Mouse (Mus musculus): ENCODE measurements around the gene Tgfb1.
A peak's percentile ranks its signal among the peaks of the same experiment; 100 is the strongest.

Gene Tgfb1

DNA sequence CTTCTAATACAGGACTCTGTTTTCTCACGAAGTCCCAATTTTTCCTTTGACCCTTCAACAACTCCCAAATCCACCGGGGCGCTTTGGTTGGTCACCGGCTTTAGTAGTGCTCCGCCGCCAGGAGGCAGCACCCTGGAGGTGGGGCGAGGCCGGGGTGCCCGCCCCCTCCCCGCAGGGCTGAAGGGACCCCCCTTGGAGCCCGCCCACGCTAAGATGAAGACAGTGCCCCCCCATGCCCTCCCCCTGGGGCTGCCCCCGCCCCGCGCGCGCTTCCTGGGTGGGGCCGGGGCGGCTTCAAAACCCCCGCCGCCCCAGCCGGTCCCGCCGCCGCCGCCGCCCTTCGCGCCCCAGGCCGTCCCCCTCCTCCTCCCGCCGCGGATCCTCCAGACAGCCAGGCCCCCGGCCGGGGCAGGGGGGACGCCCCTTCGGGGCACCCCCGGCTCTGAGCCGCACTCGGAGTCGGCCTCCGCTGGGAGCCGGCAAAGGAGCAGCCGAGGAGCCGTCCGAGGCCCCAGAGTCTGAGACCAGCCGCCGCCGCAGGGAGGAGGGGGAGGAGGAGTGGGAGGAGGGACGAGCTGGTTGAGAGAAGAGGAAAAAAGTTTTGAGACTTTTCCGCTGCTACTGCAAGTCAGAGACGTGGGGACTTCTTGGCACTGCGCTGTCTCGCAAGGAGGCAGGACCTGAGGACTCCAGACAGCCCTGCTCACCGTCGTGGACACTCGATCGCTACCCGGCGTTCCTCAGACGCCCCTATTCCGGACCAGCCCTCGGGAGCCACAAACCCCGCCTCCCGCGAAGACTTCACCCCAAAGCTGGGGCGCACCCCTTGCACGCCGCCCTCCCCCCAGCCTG lies at the start of gene Tgfb1:
TSS of gene Tgfb1 (plus strand) at position 323 of the 852 bp plus-strand sequence.
- peak; percentile 32 for DNase-seq (ENCODE audit: low read depth, low spot score)

DNA sequence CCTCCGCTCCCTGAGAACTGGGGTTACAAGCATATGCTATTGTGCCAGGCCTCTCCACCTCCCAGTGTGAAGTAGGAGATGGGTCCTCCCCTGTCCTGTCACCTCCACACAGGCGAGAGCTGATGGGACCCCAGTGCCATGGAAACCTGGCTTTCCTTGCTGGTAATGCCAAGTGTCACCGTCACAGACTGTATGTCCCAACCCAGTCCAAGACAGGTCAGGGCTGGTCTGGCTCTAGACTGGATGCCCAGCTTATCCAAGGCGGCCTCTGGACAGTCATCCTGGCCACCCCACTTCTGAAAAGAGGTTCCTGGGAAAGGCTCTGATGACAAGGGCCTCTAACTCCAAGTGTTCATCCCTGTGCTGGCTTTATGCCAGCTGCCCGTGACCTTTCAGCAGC lies 49.7 kb upstream of the Tgfb1 start:
- DNase-seq (ENCODE audit: low read depth, low spot score), result no peak

DNA sequence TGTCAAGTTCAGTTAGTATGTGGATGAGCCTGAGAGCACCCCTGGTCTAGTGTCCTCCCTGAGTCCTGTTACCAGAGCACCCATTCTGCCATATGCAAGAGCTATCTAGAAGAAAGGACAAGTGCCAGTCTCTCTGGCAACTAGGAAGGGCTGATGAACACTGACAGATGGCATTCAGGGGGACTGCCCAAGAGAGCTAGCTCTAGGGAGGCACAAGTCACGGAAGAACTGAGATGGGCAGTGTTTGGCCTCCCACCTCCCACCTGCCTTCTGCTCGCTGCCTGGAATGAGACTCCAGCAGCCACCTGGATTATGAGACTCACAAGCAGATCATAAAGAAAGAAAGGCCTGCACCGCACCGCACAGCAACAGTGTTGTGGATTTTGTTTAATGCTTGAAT lies 47.0 kb upstream of the Tgfb1 start:
- DNase-seq (ENCODE audit: low read depth, low spot score), result peak; percentile 88

DNA sequence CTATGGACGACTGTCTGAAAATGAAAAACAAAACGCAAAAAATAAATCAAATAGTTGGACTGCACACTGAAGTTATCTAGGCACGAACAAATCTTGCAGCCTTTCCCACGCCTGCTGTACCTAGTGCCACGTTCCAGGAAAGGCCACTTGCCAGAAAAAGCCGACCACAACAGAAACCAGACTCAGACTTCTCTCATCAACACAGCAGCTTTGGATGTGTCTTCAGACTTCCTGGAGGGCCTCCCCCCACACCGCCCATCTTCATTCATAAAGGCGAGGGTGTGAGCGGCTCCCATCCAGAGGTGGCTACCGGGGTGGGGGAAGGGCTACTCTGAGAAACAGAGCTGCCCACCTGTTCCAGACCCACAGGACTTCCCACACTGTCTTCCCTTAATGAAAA lies 42.7 kb upstream of the Tgfb1 start:
- DNase-seq (ENCODE audit: low read depth, low spot score), result no peak

DNA sequence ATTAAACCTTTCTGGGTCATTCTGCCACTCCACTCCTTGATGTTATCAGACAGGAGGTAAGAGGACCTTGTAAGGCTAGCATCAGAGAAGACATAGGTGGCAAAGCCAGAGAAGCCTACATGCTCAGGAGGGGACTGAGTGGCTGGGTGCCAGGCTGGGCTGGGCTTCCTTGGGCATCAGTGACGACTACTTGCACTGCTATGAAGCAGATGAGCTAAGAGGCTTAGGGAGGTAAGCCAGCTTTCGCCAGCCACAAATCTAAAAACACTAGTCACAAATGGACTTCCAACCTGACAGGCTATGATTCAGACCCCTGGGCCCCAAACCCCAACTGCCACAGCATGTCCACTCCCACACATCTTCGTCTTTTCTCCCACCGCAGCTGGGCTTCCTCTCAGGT lies 42.2 kb upstream of the Tgfb1 start:
- DNase-seq (ENCODE audit: low read depth, low spot score), result no peak

DNA sequence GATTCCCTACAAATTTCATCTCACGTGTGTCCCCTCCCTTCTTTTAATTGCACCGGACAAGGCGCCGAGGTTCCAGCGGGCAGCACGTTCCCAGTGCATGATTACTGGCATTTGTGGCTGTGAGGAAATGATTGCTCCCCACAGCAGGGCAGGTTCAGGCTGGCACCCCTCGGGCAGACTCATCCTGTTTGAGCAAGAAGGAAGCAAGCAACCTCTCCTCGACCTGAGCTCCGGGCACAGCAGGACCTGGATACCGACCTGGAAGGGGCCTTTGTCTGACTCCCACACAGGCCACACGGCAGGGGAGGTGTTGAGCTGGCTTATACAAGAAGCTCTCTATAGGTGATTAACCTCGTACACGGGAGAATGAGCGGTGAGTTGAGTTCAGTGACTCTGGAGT lies 41.7 kb upstream of the Tgfb1 start:
- no peak for DNase-seq (ENCODE audit: low read depth, low spot score)

DNA sequence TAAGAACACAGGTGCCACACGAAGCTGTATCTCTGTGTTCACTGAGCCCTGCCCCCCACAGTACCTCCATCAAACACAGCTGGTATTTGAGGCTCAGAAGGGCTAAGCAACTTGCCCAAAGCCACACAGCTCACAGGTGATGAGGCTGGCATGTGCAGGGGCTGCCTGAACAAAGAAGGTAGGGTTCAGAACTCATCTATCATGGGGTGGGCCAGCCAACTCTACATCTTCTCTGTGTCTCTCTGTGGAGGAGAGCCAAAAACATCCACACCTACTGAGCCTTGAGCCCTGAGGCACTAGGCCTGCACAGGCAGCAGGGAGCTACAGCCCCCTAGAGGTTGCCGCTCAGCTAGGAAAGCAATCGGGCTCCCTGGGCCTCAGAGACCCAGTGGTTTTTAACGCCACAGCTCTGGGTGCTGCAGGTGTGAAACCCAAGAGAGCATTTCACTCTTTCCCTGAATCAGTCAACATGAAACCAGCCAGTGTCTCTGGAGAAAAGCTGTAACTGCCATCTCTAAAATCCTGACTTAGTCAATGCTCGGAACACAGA lies 39.2 kb upstream of the Tgfb1 start:
- DNase-seq (ENCODE audit: low read depth, low spot score), result no peak

DNA sequence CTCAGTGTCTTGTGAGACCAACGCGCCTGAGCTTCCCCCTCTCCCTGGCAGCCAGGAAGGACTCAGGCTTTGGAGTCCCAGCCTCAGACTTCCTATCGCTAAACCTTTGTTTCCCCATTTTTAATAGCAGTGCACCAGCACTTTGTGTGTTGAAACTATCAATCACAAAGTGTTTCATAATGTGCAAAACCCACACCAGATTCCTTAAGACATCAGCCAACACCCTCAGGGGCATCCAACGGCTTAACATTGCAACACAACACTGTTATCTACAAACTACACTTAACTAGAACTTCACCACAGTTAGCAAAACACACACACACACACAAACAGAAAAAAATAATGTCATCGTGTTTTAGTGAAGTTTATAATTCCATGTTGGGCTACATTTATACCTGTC lies 37.0 kb upstream of the Tgfb1 start:
- no peak for DNase-seq (ENCODE audit: low read depth, low spot score)

DNA sequence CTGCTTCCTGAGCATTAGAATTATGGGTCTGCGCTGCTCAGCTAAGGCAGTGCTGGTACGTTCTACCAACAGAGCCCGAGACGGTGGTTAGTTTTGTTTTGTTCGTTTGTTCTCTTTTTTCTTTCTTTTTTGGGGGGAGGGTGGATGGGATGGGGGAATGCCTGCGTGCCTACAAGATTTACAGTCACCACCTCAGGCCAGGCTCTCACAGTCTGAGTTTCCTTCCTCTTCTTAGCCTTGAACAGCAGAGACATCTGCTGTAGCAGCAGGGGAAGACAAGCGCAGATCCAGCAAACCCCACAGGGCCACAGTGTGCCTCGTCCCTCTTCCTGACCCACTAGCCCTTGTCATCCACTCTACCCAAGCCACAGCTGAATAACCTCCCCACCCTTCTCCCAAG lies 35.5 kb upstream of the Tgfb1 start:
- DNase-seq (ENCODE audit: low read depth, low spot score), result peak; percentile 44

DNA sequence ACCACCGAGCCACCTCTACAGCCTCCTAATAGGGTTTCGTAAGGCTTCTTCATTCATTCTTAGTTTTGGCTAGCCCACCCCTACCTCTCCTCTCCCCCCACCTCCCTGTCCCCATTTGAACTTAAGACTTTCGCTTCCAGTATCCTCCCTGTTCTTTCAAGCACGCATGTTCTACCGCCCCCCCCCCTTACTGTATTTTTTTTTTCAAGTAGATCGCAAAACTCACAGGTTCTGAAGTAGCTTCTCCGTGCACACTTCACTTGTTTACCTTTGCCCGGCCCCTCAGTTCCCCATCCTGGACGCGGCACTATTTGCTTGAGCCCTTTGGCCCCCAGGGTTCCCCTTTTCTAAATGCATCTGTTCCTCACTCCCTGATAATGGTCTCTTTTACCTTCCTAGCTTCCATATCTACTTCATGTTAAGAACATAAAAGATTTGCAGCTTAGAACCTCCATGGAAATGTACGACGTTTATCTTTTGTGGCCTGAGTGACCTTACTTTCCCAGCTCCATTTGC lies 34.5 kb upstream of the Tgfb1 start:
- DNase-seq (ENCODE audit: low read depth, low spot score), result no peak

DNA sequence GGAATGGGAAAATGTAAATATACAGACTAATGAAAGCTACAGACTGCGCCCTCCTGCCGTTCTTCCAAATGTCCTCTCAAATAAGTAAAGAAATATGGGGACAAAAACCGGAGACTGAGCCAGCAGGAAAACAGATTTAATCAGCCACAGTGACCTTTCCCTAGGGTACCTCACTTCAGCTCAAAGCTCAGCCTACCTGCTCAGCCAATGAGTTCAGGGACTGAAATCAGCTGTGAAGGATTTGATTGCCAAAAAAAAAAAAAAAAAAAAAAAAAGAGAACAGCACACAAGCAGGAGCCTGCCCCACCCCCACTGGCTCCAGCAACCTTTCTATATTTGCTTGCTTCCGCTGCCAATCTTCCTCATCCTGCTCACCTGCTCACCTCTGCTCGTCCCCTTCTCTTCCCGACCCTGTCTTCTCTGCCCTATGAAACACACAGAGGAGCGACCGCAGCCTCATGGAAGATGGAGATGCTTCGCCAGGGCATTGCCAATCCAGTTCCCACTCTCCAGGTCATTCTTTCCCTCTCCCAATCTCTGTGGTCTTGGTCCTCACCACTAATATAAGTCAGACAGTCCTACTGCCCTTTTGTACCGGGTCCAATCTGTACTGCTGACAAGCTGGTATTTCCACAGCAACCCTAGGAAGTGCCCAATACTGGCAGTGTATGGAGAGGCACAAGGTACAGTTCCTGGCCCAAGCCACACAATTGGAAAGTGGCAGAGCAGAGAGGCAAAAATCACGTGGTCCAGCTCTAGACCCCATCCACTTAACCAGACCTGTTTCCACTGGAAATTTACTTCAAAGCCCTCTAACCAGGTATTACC lies 31.0 kb upstream of the Tgfb1 start:
- peak; percentile 73 for DNase-seq (ENCODE audit: low read depth, low spot score)

DNA sequence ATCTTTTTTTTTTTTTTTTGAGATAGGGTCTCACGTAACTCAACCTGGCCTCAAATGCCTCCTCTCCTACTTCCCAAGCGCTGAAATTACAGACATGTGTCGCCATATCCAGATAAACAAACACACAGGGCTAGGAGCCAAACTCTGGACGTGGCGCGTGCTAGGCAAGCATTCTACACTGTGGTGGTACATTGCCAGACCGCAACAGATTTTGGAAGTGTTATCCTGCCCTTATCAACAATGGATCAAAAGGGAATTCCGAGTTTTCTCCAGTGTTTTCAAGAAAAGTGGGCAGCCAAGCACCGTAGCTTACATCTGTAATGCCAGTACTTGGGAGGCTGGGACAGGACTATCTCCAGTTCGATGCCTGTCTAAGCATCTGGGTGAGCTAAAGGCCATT lies 29.0 kb upstream of the Tgfb1 start:
- no peak for DNase-seq (ENCODE audit: low read depth, low spot score)

DNA sequence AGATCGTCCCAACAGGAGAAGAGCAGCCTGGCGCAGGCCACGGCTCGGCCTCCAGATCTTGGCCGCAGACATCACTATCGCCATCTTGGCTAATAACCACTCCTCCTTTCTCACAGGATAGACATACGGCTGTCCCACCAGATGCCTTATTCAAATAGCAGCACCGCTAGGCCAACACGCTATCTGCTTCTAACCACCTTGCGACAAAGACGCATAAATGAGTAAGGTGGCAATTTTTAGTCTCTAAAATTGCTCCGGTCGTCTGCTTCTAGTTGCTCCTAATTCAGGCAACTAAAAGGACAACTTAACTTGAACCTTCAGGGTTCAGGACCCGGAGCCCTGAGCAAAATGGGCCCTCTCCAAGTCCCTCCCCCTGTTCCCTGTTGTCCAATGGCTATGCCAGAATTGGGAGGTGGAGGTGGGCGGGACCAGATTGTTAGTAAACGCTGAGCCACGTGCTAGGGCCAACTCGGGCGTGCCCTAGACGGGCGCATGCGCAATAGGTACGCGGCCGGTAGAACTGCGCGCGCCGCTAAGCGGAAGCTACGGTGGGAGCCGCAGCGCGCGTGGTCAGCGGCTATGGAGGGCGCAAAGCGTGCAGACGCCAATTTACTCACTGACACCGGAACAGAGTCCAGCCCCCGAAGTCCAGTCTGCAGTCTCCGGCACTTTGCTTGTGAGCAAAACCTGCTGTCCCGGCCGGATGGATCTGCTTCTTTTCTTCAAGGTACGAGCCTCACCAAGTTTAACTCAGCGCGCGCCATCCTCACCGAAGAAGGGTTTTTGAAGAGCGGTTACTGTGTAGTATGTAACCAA lies 27.9 kb upstream of the Tgfb1 start, which contains the start of the genes Bckdha and Exosc5:
TSS of gene Bckdha (minus strand) at position 325 of the 816 bp plus-strand sequence.
TSS of gene Exosc5 (plus strand) at position 508 of the 816 bp plus-strand sequence.
- peak; percentile 100 for DNase-seq (ENCODE audit: low read depth, low spot score)

DNA sequence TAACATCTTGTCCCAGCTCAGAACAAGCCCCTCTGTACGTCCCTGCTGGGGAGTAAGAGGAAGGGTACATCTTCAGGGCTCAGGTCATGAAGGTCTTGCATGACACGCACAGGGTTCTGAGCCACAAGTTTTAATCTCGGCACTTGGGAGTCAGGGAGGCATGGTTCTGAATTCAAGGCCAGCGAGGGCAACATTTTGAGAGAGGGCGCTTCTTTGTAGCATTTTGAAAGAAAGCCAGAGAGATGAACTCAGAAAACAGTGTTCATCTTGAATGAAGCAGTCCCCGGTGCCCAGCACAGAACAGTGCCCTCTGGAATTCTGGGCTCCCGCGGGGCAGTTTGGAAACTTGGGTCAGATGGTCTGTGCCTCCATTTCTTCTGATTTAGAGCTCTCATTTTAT lies 20.4 kb upstream of the Tgfb1 start:
- no peak for DNase-seq (ENCODE audit: low read depth, low spot score)

DNA sequence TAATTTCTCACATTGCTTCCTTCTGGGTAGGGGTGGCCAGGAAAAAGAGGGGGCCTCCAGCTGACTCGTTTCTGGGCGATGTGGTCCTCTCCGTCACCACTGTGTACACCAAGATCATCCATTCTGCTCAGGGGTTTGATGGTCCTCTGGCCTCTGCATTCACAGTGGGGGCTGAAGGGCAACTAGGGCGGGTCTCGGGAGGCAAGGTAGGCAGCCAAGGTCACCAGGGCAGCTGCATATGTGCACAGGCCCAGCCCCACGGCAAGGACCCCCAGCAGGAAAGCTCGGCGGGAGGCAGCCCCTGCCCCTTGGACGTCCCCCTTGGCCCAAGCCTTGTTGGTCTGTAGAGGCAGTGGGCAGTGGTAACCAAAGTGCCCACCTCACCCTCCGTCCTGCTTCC lies 17.6 kb upstream of the Tgfb1 start:
- DNase-seq (ENCODE audit: low read depth, low spot score), result no peak

DNA sequence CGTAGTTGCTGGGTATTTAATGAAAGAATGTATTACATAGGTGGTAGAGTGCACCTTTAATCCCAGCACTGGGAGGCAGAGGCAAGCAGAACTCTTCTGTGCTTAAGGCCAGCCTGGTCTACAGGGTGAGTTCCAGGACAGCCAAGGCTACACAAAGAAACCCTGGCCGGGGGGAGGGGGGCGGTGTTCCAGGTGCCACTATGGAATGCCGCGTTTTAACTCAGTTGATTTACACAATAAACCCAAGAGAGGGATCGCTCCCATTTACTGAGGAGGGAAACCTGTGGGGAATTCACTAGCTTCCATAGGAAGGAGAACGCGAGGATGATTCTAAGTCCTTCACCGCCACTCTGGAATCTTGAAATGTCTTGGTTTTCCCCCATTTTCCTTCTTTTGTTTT lies 17.2 kb upstream of the Tgfb1 start:
- no peak for DNase-seq (ENCODE audit: low read depth, low spot score)

DNA sequence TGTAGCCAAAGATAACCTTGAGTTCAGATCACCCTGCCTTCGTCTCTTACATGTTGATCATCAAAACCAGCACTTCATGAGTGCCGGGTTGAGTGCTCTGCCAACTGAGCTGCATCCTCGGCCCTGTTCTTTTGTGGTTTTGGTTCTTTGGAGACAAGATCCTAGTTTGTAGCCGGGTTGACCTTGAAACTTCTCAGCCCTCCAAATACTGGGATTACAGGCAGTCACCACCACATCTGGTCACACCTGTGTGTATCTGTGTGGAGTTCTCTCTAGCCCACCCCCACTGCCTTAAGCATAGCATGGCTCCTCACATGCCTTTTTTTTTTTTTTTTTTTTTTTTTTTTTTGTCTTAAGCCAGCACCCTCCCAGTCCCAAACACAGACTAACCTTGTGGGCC lies 16.7 kb upstream of the Tgfb1 start:
- no peak for DNase-seq (ENCODE audit: low read depth, low spot score)

DNA sequence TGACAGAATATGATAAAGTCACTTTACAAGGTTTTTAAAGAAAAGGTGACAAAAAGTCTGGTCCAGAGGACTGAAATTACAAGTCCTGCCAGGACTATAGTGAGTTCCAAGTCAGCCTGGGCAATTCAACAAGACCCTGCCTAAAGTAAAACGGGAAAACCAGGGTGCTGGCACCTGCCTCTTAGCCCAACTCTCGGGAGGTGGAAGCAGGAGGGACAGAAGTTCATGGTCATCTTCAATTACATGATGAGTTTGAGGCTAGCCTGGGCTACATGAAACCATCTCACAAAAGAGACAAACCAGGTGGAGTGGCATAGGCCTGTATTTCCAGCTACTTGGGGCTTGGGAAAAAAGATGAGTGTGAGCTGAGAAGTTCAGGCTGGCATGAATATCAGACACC lies 15.1 kb upstream of the Tgfb1 start:
- DNase-seq (ENCODE audit: low read depth, low spot score), result no peak

DNA sequence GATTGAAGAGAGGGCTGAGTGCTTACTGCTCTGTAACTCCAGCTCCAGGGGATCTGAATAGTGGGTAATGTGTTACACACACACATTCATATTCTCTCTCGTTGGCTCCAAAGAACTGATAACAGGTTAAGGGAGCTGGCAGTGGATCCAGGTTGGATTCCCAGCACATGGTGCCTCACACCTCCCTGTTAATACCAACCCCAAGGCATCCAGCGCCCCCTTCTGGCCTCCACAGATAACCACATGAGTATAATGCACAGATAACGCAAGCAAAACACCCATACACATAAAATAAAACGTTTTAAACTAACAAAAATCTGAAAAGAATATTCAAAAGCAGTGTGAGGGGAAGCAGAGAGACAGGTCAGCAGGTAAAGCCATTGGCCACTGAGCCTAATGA lies 14.4 kb upstream of the Tgfb1 start:
- DNase-seq (ENCODE audit: low read depth, low spot score), result no peak

DNA sequence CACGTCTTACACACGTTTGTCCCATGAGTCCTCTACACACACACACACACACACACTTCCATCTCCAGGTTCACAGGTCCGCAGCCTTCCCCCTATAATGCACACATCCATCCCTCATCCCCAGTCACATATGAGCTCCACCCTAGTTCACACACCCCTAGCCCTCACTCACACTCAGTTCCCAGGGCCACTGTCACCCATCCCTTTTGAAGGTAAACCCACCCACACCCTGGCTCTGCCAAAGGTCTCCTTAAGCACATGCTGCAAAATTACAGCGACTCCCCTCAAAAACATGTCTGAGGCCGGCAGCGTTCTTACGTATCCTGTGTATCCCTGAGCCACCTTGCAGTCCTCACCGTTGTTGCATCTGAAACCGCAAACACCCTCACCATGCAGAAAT lies 12.5 kb upstream of the Tgfb1 start:
- DNase-seq (ENCODE audit: low read depth, low spot score), result peak; percentile 31

DNA sequence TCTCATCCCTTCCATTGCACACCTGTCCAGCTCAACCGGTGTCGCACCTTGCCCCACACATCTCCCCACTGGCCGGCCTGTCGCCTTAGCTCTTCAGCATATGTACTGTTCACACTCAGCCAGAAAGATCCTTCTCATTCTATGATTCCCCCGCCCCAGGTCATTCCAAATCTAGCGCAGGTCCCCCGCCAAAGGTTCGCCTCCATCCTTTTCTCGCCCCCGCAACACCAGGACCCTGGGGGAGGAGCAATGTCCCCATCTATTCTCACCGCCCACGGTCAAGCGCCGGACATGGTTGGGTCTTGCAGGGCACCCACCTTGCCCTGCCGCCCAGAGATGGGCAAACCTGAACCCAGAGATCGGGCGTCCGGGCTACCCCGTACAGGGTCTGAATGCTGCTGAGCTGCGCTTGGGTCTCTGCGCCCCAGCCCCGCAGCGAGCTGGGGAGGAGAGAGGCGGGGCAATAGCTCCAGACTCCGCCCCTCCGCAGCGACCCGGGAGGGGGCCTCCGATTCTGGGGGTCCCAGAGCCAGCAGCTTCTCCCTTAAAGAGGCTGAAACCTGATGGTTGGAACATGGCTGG lies 12.0 kb upstream of the Tgfb1 start, which contains the start of gene Tmem91:
TSS of gene Tmem91 (minus strand) at position 448 of the 582 bp plus-strand sequence.
- DNase-seq (ENCODE audit: low read depth, low spot score), result peak; percentile 14

Measured in brain, adult 2 months (tissue).